Mouse (Mus musculus) liver, embryonic 11.5 days (tissue): ENCODE measurements at regions not wholly inside any gene's neighbourhood (a gene's known extent, or its start where the extent isn't known, plus 50 kb on each side); places are given as distances from the start of the nearest gene placed in this dataset.

Experiments used
- ATAC-seq: fragments of 200-750 bp; cut with Nextera tagmentation; replicated peaks from 2 replicates; pipeline ENCODE4 v1.8.0; 2017; ENCODE audit warnings: moderate number of reproducible peaks, mild to moderate bottlenecking, moderate TSS enrichment, moderate library complexity; ENCODE audit not compliant: low FRiP score
- DNase-seq: peaks from one replicate; pipeline ENCODE4 v3.0.0-alpha.2; 2017; ENCODE audit warnings: low spot score
- H3K27ac ChIP-seq: fragments of 300-500 bp; sonication (generic); 2 replicates; pipeline ENCODE4 v1.5.1; 2014; ENCODE audit warnings: mild to moderate bottlenecking, low read depth, low read length, control low read depth
- H3K27me3 ChIP-seq: fragments of 300-500 bp; sonication (generic); replicated peaks from 2 replicates; pipeline ENCODE4 v1.6.1; 2014; ENCODE audit warnings: low read length, mixed read lengths; ENCODE audit not compliant: control insufficient read depth, insufficient read depth
- H3K36me3 ChIP-seq: fragments of 300-500 bp; sonication (generic); 2 replicates; pipeline ENCODE4 v1.6.1; 2014; ENCODE audit warnings: mild to moderate bottlenecking, low read length, moderate library complexity, mixed read lengths; ENCODE audit not compliant: control insufficient read depth, insufficient read depth
- H3K4me1 ChIP-seq: fragments of 300-500 bp; sonication (generic); replicated peaks from 2 replicates; pipeline ENCODE4 v1.6.1; 2014; ENCODE audit warnings: low read length, mixed read lengths; ENCODE audit not compliant: control insufficient read depth, insufficient read depth
- H3K4me2 ChIP-seq: fragments of 300-500 bp; sonication (generic); 2 replicates; pipeline ENCODE4 v1.6.1; 2014; ENCODE audit warnings: mild to moderate bottlenecking, control low read depth, moderate library complexity
- H3K4me3 ChIP-seq: fragments of 300-500 bp; sonication (generic); 2 replicates; pipeline ENCODE4 v1.5.1; 2014; ENCODE audit warnings: low read depth, low read length, control low read depth
- H3K9ac ChIP-seq: fragments of 300-500 bp; sonication (generic); 2 replicates; pipeline ENCODE4 v1.6.1; 2014; ENCODE audit warnings: low read depth, low read length, control low read depth
- H3K9me3 ChIP-seq: fragments of 300-500 bp; sonication (generic); 2 replicates; pipeline ENCODE4 v1.6.1; 2016; ENCODE audit warnings: low read length, inconsistent platforms, mixed read lengths; ENCODE audit not compliant: control insufficient read depth
- WGBS: fragments of 180-500 bp; shearing (Covaris S2); extraction: QIAGEN DNeasy Blood & Tissue Kit; methylation state at CpG from one replicate; pipeline ENCODE4 v1.1.7; 2014; 5-methylcytosine and 5-hydroxymethylcytosine counted together

- H3K4me2 ChIP-seq, result no peak overlapping the region
- no peak overlapping the region for H3K9ac ChIP-seq
- no peaks in the 10 kb centered on the region for H3K36me3 ChIP-seq
- ATAC-seq (no peak), DNase-seq (no peak)
- no peaks in the 10 kb centered on the region for H3K9me3 ChIP-seq
- WGBS, result 76% methylated on average over 4 of the region's 4 CpGs
- H3K27ac ChIP-seq, result no peak overlapping the region
- H3K27me3 ChIP-seq, result no peaks in the 10 kb centered on the region; the same call in 1 of the 2 replicates
- no peak overlapping the region for H3K4me3 ChIP-seq
- no peaks in the 10 kb centered on the region for H3K4me1 ChIP-seq
Observed at GRCm38 (mm10) chr6:89040919-89041318, 138.9 kb downstream of the Tpra1 start.

GRCm38 (mm10) chr6:89042478-89043239, 140.6 kb downstream of the Tpra1 start:
- H3K9me3 ChIP-seq, result no peaks in the 10 kb centered on the region
- no peak overlapping the region for H3K4me3 ChIP-seq
- no peak for ATAC-seq
- no peaks in the 10 kb centered on the region for H3K4me1 ChIP-seq
- no peaks in the 10 kb centered on the region; the same call in 1 of the 2 replicates for H3K27me3 ChIP-seq
- no peak for DNase-seq
- 26% methylated on average over 24 of the region's 24 CpGs for WGBS
- H3K36me3 ChIP-seq, result no peaks in the 10 kb centered on the region
- no peak overlapping the region for H3K9ac ChIP-seq
- no peak overlapping the region for H3K4me2 ChIP-seq
- no peak overlapping the region for H3K27ac ChIP-seq

- DNase-seq, result no peak
- no peaks in the 10 kb centered on the region; the same call in 1 of the 2 replicates for H3K27me3 ChIP-seq
- no peak overlapping the region for H3K9ac ChIP-seq
- no peaks in the 10 kb centered on the region for H3K4me1 ChIP-seq
- H3K27ac ChIP-seq, result no peak overlapping the region
- H3K4me2 ChIP-seq, result no peak overlapping the region
- ATAC-seq, result no peak
- H3K9me3 ChIP-seq, result no peaks in the 10 kb centered on the region
- 57% methylated on average over 4 of the region's 4 CpGs for WGBS
- H3K4me3 ChIP-seq, result no peak overlapping the region
- no peaks in the 10 kb centered on the region for H3K36me3 ChIP-seq
Observed at GRCm38 (mm10) chr6:89045436-89045966, 143.4 kb downstream of the Tpra1 start.

GRCm38 (mm10) chr6:89046476-89046875, 144.4 kb downstream of the Tpra1 start:
- no peaks in the 10 kb centered on the region for H3K36me3 ChIP-seq
- 64% methylated on average over 2 of the region's 2 CpGs for WGBS
- H3K4me1 ChIP-seq, result no peaks in the 10 kb centered on the region
- H3K27ac ChIP-seq, result no peak overlapping the region
- no peaks in the 10 kb centered on the region; the same call in 1 of the 2 replicates for H3K27me3 ChIP-seq
- H3K9me3 ChIP-seq, result no peaks in the 10 kb centered on the region
- no peak overlapping the region for H3K4me2 ChIP-seq
- no peak overlapping the region for H3K9ac ChIP-seq
- ATAC-seq (no peak), DNase-seq (no peak)
- no peak overlapping the region for H3K4me3 ChIP-seq

- H3K4me3 ChIP-seq, result no peak overlapping the region
Observed at GRCm38 (mm10) chr6:89047629-89048332, 145.7 kb downstream of the Tpra1 start.

GRCm38 (mm10) chr6:89049290-89049689, 147.2 kb downstream of the Tpra1 start:
- WGBS, result 50% methylated on average over 1 of the region's 1 CpGs
- DNase-seq (no peak), ATAC-seq (no peak)
- Histone ChIP-seq H3K4me3 (no peak overlapping the region), H3K9me3 (no peaks in the 10 kb centered on the region), H3K4me2 (no peak overlapping the region), H3K27me3 (no peaks in the 10 kb centered on the region), H3K27ac (no peak overlapping the region), H3K4me1 (no peaks in the 10 kb centered on the region), H3K9ac (no peak overlapping the region), H3K36me3 (no peaks in the 10 kb centered on the region)

More at GRCm38 (mm10) chr6:89047629-89048332, 145.7 kb downstream of the Tpra1 start:
- H3K4me1 ChIP-seq, result no peaks in the 10 kb centered on the region
- H3K9me3 ChIP-seq, result no peaks in the 10 kb centered on the region
- DNase-seq (no peak), ATAC-seq (no peak)
- H3K4me2 ChIP-seq, result no peak overlapping the region
- H3K9ac ChIP-seq, result no peak overlapping the region
- H3K27me3 ChIP-seq, result no peaks in the 10 kb centered on the region
- no peaks in the 10 kb centered on the region for H3K36me3 ChIP-seq
- H3K27ac ChIP-seq, result no peak overlapping the region
- 51% methylated on average over 6 of the region's 6 CpGs for WGBS

- no peak for ATAC-seq
- H3K36me3 ChIP-seq, result no peaks in the 10 kb centered on the region
- 70% methylated on average over 13 of the region's 13 CpGs for WGBS
- no peaks in the 10 kb centered on the region for H3K4me1 ChIP-seq
- H3K4me3 ChIP-seq, result no peak overlapping the region
- no peaks in the 10 kb centered on the region for H3K9me3 ChIP-seq
- no peak overlapping the region for H3K27ac ChIP-seq
- H3K27me3 ChIP-seq, result no peaks in the 10 kb centered on the region
- no peak overlapping the region for H3K4me2 ChIP-seq
- DNase-seq, result no peak
- no peak overlapping the region for H3K9ac ChIP-seq
Observed at GRCm38 (mm10) chr6:89050575-89051270, 148.7 kb downstream of the Tpra1 start.

GRCm38 (mm10) chr6:89052758-89053460, 150.9 kb downstream of the Tpra1 start:
- H3K27ac ChIP-seq, result no peak overlapping the region
- H3K9me3 ChIP-seq, result no peaks in the 10 kb centered on the region
- 72% methylated on average over 9 of the region's 9 CpGs for WGBS
- H3K27me3 ChIP-seq, result no peaks in the 10 kb centered on the region
- no peak for DNase-seq
- no peak for ATAC-seq
- no peaks in the 10 kb centered on the region for H3K36me3 ChIP-seq
- H3K4me1 ChIP-seq, result no peaks in the 10 kb centered on the region
- H3K4me2 ChIP-seq, result no peak overlapping the region
- no peak overlapping the region for H3K9ac ChIP-seq
- H3K4me3 ChIP-seq, result no peak overlapping the region
